8 mouse cellular contexts compared by ENCODE assay signal in genomic region chr2:23040001-23040646, GRCm38 (mm10). TPM values are rescaled to one million over a fixed set of nuclear protein-coding genes. Genes with fewer than 3 reads are reported as not detected.
A peak's percentile ranks its signal among the peaks of the same experiment; 100 is the strongest.
DNase-seq lines count a peak whose midpoint lies in the region; ATAC-seq and TF ChIP-seq lines count a peak whose summit lies in the region.

Abi1 (minus strand) TSS chr2:23040241.

- H3K36me3 ChIP-seq in embryonic facial prominence, embryonic 11.5 days (replicated peaks; ENCODE audit: control insufficient read depth, insufficient read depth, low read depth, low read length) = no peaks in the 10 kb centered on the region
- H3K36me3 ChIP-seq in limb, embryonic 10.5 days = no peaks in the 10 kb centered on the region
- H3K36me3 ChIP-seq in midbrain, embryonic 13.5 days = no peaks in the 10 kb centered on the region
- H3K36me3 ChIP-seq in spleen, adult 2 months (ENCODE audit: control insufficient read depth, insufficient read depth, low read length) = no peaks in the 10 kb centered on the region

- H3K9me3 ChIP-seq in embryonic facial prominence, embryonic 11.5 days (replicated peaks; ENCODE audit: control insufficient read depth, low read length) = no peaks in the 10 kb centered on the region
- no peaks in the 10 kb centered on the region for H3K9me3 ChIP-seq in limb, embryonic 10.5 days (replicated peaks)
- H3K9me3 ChIP-seq in midbrain, embryonic 13.5 days = no peaks in the 10 kb centered on the region

- no peaks in the 10 kb centered on the region for H3K27me3 ChIP-seq in embryonic facial prominence, embryonic 11.5 days (ENCODE audit: control insufficient read depth, insufficient read depth, low read length)
- no peaks in the 10 kb centered on the region for H3K27me3 ChIP-seq in limb, embryonic 10.5 days (ENCODE audit: low read depth, poor library complexity, severe bottlenecking)
- no peaks in the 10 kb centered on the region for H3K27me3 ChIP-seq in midbrain, embryonic 13.5 days
- H3K27me3 ChIP-seq in spleen, adult 2 months (ENCODE audit: control insufficient read depth, insufficient read depth, low read length) = no peaks in the 10 kb centered on the region

- H3K4me3 ChIP-seq in embryonic facial prominence, embryonic 11.5 days (ENCODE audit: low read depth, low read length) = peak within 1 kb of the TSS; percentile 93
- peak within 1 kb of the TSS; percentile 94 for H3K4me3 ChIP-seq in limb, embryonic 10.5 days
- peak within 1 kb of the TSS; percentile 96 for H3K4me3 ChIP-seq in midbrain, embryonic 13.5 days (replicated peaks)
- peak within 1 kb of the TSS; percentile 94 for H3K4me3 ChIP-seq in spleen, adult 2 months (ENCODE audit: extremely low read depth, insufficient read depth, insufficient read length)

- peak within 1 kb of the TSS; percentile 94 for H3K9ac ChIP-seq in embryonic facial prominence, embryonic 11.5 days (replicated peaks; ENCODE audit: low read length)
- H3K9ac ChIP-seq in midbrain, embryonic 13.5 days (replicated peaks) = peak within 1 kb of the TSS; percentile 99

- H3K27ac ChIP-seq in embryonic facial prominence, embryonic 11.5 days (replicated peaks; ENCODE audit: low read depth, low read length) = peak within 1 kb of the TSS; percentile 92
- H3K27ac ChIP-seq in limb, embryonic 10.5 days = peak within 1 kb of the TSS; percentile 94
- peak within 1 kb of the TSS; percentile 98 for H3K27ac ChIP-seq in midbrain, embryonic 13.5 days
- H3K27ac ChIP-seq in spleen, adult 2 months (ENCODE audit: insufficient read depth, low read length) = peak within 1 kb of the TSS; percentile 98

- DNase-seq in ovary, adult 18-20 months (ENCODE audit: low spot score) = peak; percentile 94
- DNase-seq in ovary, postnatal 10 days (ENCODE audit: low spot score) = no peak
- DNase-seq in embryonic facial prominence, embryonic 11.5 days (ENCODE audit: low spot score) = peak; percentile 98
- DNase-seq in kidney, adult 11 months = peak; percentile 94
- peak; percentile 89 for DNase-seq in limb, embryonic 10.5 days (ENCODE audit: low spot score)
- peak; percentile 90 to 97 for DNase-seq in spleen, adult 2 months (ENCODE audit: low read depth in 1 of 2, low spot score in 2 of 2)

- WGBS in embryonic facial prominence, embryonic 11.5 days = 3% methylated on average over 23 of the region's 24 CpGs
- 2% methylated on average over 24 of the region's 24 CpGs for WGBS in limb, embryonic 10.5 days
- WGBS in midbrain, embryonic 13.5 days = 4% methylated on average over 24 of the region's 24 CpGs
- under 1% methylated on average over 23 of the region's 24 CpGs for WGBS in spleen, adult 2 months

- H3K4me2 ChIP-seq in embryonic facial prominence, embryonic 11.5 days (ENCODE audit: low read depth, low read length) = peak within 1 kb of the TSS; percentile 66
- H3K4me2 ChIP-seq in midbrain, embryonic 13.5 days (replicated peaks) = peak within 1 kb of the TSS; percentile 80

- H3K4me1 ChIP-seq in embryonic facial prominence, embryonic 11.5 days (ENCODE audit: control insufficient read depth, insufficient read depth, low read length) = no peaks in the 10 kb centered on the region
- H3K4me1 ChIP-seq in limb, embryonic 10.5 days = peaks cover 7% of the 10 kb centered on the region
- H3K4me1 ChIP-seq in midbrain, embryonic 13.5 days (replicated peaks) = peaks cover 28% of the 10 kb centered on the region
- H3K4me1 ChIP-seq in spleen, adult 2 months (ENCODE audit: control insufficient read depth, insufficient read depth, insufficient read length) = peaks cover 10% of the 10 kb centered on the region

- TF ChIP-seq CTCF in spleen, adult 2 months (IDR thresholded peaks at IDR 0.05; ENCODE audit: extremely low read depth, insufficient read depth, insufficient read length, insufficient replicate concordance) = no peak

- TF ChIP-seq POLR2A in spleen, adult 2 months (IDR thresholded peaks at IDR 0.05; ENCODE audit: low read depth, low read length) = peak; percentile 88

- ATAC-seq in embryonic facial prominence, embryonic 11.5 days (replicated peaks; ENCODE audit: insufficient number of reproducible peaks, low FRiP score, low TSS enrichment, low read depth) = peak; percentile 94
- peak; percentile 78 for ATAC-seq in granulocyte monocyte progenitor cell, adult 5-6 weeks (replicated peaks; ENCODE audit: poor library complexity, severe bottlenecking)
- peak; percentile 98 for ATAC-seq in midbrain, embryonic 13.5 days

RNA-seq across cellular contexts. Expression of gene Abi1, which starts in this region (rescaled TPM):
- polyA plus RNA-seq in embryonic facial prominence, embryonic 11.5 days (2014; fragmentation: Nextera tagmentation; extraction: Ambion mirVana) = 41.4 and 42.3 TPM in 2 replicates
- 64.4 and 103 TPM in 2 replicates for total RNA-seq in granulocyte monocyte progenitor cell, adult 5-6 weeks (2014; fragmentation: Nextera tagmentation)
- total RNA-seq in granulocyte monocyte progenitor cell, adult 5-6 weeks (2017) = 88.9 and 110 TPM in 2 replicates
- polyA plus RNA-seq in limb, embryonic 10.5 days (2016; fragmentation: Nextera tagmentation; extraction: Ambion mirVana) = 32.1 and 40.2 TPM in 2 replicates
- 51.7 and 51.9 TPM in 2 replicates for polyA plus RNA-seq in midbrain, embryonic 13.5 days (2015; fragmentation: Nextera tagmentation; extraction: Ambion mirVana)
- 63.0 and 67.8 TPM in 2 replicates for polyA plus RNA-seq in spleen, adult 2 months (2012; rRNA removed)
